Mouse (Mus musculus): ENCODE data around the gene Pigp. TPM values are rescaled to one million over a fixed set of nuclear protein-coding genes. Genes with fewer than 3 reads are reported as not detected.

The Pigp gene
- polyA plus RNA-seq, 1 experiment from 2014 or later: 134 TPM

GRCm38 (mm10) chr16:94383277-94383676 is 11.6 kb upstream of the Pigp start:
- no peak overlapping the region for H3K4me3 ChIP-seq (ENCODE audit: low read depth, low read length)
- H3K27ac ChIP-seq (ENCODE audit: low read length): no peak overlapping the region
- H3K4me2 ChIP-seq (replicated peaks; ENCODE audit: low read depth, low read length): no peak overlapping the region
- no peak overlapping the region for H3K9ac ChIP-seq (replicated peaks; ENCODE audit: low read depth)
- WGBS: 97% methylated on average over 3 of the region's 3 CpGs
- no peak for DNase-seq (ENCODE audit: low spot score)
- H3K9me3 ChIP-seq (ENCODE audit: low read length): no peaks in the 10 kb centered on the region
- H3K36me3 ChIP-seq (ENCODE audit: insufficient read depth, low read length): no peaks in the 10 kb centered on the region
- ATAC-seq: no peak
- TF ChIP-seq EP300 (IDR thresholded peaks at IDR 0.05) (no peak), CTCF (IDR thresholded peaks at IDR 0.05) (no peak)
- no peaks in the 10 kb centered on the region for H3K27me3 ChIP-seq (replicated peaks; ENCODE audit: insufficient read depth, low read length)
- no peaks in the 10 kb centered on the region for H3K4me1 ChIP-seq (ENCODE audit: insufficient read depth, low read depth, low read length)

- H3K4me3 ChIP-seq (ENCODE audit: low read depth, low read length): no peak overlapping the region
- no peaks in the 10 kb centered on the region for H3K9me3 ChIP-seq (ENCODE audit: low read length)
- H3K27ac ChIP-seq (ENCODE audit: low read length): no peak overlapping the region
- no peak for ATAC-seq
- no peak overlapping the region for H3K4me2 ChIP-seq (replicated peaks; ENCODE audit: low read depth, low read length)
- H3K9ac ChIP-seq (replicated peaks; ENCODE audit: low read depth): no peak overlapping the region
- no peaks in the 10 kb centered on the region for H3K4me1 ChIP-seq (ENCODE audit: insufficient read depth, low read depth, low read length)
- WGBS: 63% methylated on average over 1 of the region's 1 CpGs
- no peaks in the 10 kb centered on the region for H3K36me3 ChIP-seq (ENCODE audit: insufficient read depth, low read length)
- TF ChIP-seq CTCF (IDR thresholded peaks at IDR 0.05) (no peak), EP300 (IDR thresholded peaks at IDR 0.05) (no peak)
- no peak for DNase-seq (ENCODE audit: low spot score)
- H3K27me3 ChIP-seq (replicated peaks; ENCODE audit: insufficient read depth, low read length): no peaks in the 10 kb centered on the region
These were observed 7.7 kb upstream of the Pigp start for GRCm38 (mm10) chr16:94379386-94379785.

GRCm38 (mm10) chr16:94370915-94371300 is 734 bp downstream of the Pigp start:
- WGBS: under 1% methylated on average over 32 of the region's 43 CpGs
- peak; percentile 83 for DNase-seq (ENCODE audit: low spot score)
- Histone ChIP-seq H3K4me1 (ENCODE audit: insufficient read depth, low read depth, low read length) (0 out of 2 replicates have a peak, but pooled peaks cover 4% of the 10 kb centered on the region), H3K27ac (ENCODE audit: low read length) (peak overlapping the region; percentile 96), H3K27me3 (replicated peaks; ENCODE audit: insufficient read depth, low read length) (no peaks in the 10 kb centered on the region), H3K9ac (replicated peaks; ENCODE audit: low read depth) (peak overlapping the region; percentile 85), H3K36me3 (ENCODE audit: insufficient read depth, low read length) (no peaks in the 10 kb centered on the region), H3K4me2 (replicated peaks; ENCODE audit: low read depth, low read length) (peak overlapping the region; percentile 92), H3K4me3 (ENCODE audit: low read depth, low read length) (peak overlapping the region; percentile 94), H3K9me3 (ENCODE audit: low read length) (no peaks in the 10 kb centered on the region)
- no peak for TF ChIP-seq EP300 (IDR thresholded peaks at IDR 0.05)
- no peak for TF ChIP-seq CTCF (IDR thresholded peaks at IDR 0.05)
- ATAC-seq: peak; percentile 85

GRCm38 (mm10) chr16:94370173-94370914 is 1.3 kb downstream of the Pigp start, which contains the start of gene Ttc3:
Gene Ttc3, plus strand, starts transcription at chr16:94370618.
- Histone ChIP-seq H3K9me3 (ENCODE audit: low read length) (no peaks in the 10 kb centered on the region), H3K9ac (replicated peaks; ENCODE audit: low read depth) (peak within 1 kb of the TSS; percentile 85), H3K27ac (ENCODE audit: low read length) (peak within 1 kb of the TSS; percentile 96), H3K4me2 (replicated peaks; ENCODE audit: low read depth, low read length) (peak within 1 kb of the TSS; percentile 92), H3K4me3 (ENCODE audit: low read depth, low read length) (peak within 1 kb of the TSS; percentile 94), H3K4me1 (ENCODE audit: insufficient read depth, low read depth, low read length) (0 out of 2 replicates have a peak, but pooled peaks cover 4% of the 10 kb centered on the region), H3K36me3 (ENCODE audit: insufficient read depth, low read length) (no peaks in the 10 kb centered on the region), H3K27me3 (replicated peaks; ENCODE audit: insufficient read depth, low read length) (no peaks in the 10 kb centered on the region)
- TF ChIP-seq EP300 (IDR thresholded peaks at IDR 0.05) (peak; percentile 38; the same call in 1 of the 2 replicates), CTCF (IDR thresholded peaks at IDR 0.05) (no peak)
- ATAC-seq (peak; percentile 88), DNase-seq (ENCODE audit: low spot score) (peak; percentile 93)
- under 1% methylated on average over 75 of the region's 79 CpGs for WGBS

GRCm38 (mm10) chr16:94369596-94370172 is 2.0 kb downstream of the Pigp start:
- Histone ChIP-seq H3K4me1 (ENCODE audit: insufficient read depth, low read depth, low read length) (0 out of 2 replicates have a peak, but pooled peaks cover 4% of the 10 kb centered on the region), H3K36me3 (ENCODE audit: insufficient read depth, low read length) (no peaks in the 10 kb centered on the region), H3K4me3 (ENCODE audit: low read depth, low read length) (peak overlapping the region; percentile 94), H3K27me3 (replicated peaks; ENCODE audit: insufficient read depth, low read length) (no peaks in the 10 kb centered on the region), H3K9me3 (ENCODE audit: low read length) (no peaks in the 10 kb centered on the region), H3K4me2 (replicated peaks; ENCODE audit: low read depth, low read length) (peak overlapping the region; percentile 92), H3K27ac (ENCODE audit: low read length) (peak overlapping the region; percentile 96), H3K9ac (replicated peaks; ENCODE audit: low read depth) (peak overlapping the region; percentile 85)
- peak; percentile 67 for DNase-seq (ENCODE audit: low spot score)
- WGBS: under 1% methylated on average over 6 of the region's 6 CpGs
- TF ChIP-seq CTCF (IDR thresholded peaks at IDR 0.05): no peak
- TF ChIP-seq EP300 (IDR thresholded peaks at IDR 0.05): no peak
- ATAC-seq: no peak

GRCm38 (mm10) chr16:94365435-94365834 is 6.2 kb downstream of the Pigp start:
- Histone ChIP-seq H3K9me3 (ENCODE audit: low read length) (no peaks in the 10 kb centered on the region), H3K36me3 (ENCODE audit: insufficient read depth, low read length) (no peaks in the 10 kb centered on the region), H3K27me3 (replicated peaks; ENCODE audit: insufficient read depth, low read length) (no peaks in the 10 kb centered on the region), H3K4me1 (ENCODE audit: insufficient read depth, low read depth, low read length) (0 out of 2 replicates have a peak, but pooled peaks cover 4% of the 10 kb centered on the region), H3K27ac (ENCODE audit: low read length) (no peak overlapping the region), H3K9ac (replicated peaks; ENCODE audit: low read depth) (no peak overlapping the region), H3K4me2 (replicated peaks; ENCODE audit: low read depth, low read length) (no peak overlapping the region), H3K4me3 (ENCODE audit: low read depth, low read length) (no peak overlapping the region)
- ATAC-seq (no peak), DNase-seq (ENCODE audit: low spot score) (no peak)
- WGBS: 88% methylated on average over 3 of the region's 3 CpGs
- no peak for TF ChIP-seq CTCF (IDR thresholded peaks at IDR 0.05)
- TF ChIP-seq EP300 (IDR thresholded peaks at IDR 0.05): no peak
